Mouse (Mus musculus) hindbrain, postnatal 0 days (tissue): ENCODE data around the gene Rnd2. TPM values are rescaled to one million over a fixed set of nuclear protein-coding genes. Genes with fewer than 3 reads are reported as not detected.
"Not testable (repeated sequence)": the region's sequence is repeated elsewhere in the genome, so short reads cannot be mapped to it uniquely, and the experiment has no call there.

Source experiments
- ATAC-seq: fragments of 200-750 bp; cut with Nextera tagmentation; 2 replicates; pipeline ENCODE4 v1.8.0; 2017; ENCODE audit warnings: mild to moderate bottlenecking, moderate TSS enrichment, moderate library complexity
- DNase-seq: peaks from one replicate; pipeline ENCODE4 v3.0.0-alpha.2; 2015; ENCODE audit warnings: low spot score
- H3K27ac ChIP-seq: fragments of 300-500 bp; sonication (generic); 2 replicates; pipeline ENCODE4 v1.5.1; 2014; ENCODE audit warnings: mild to moderate bottlenecking
- H3K27me3 ChIP-seq: fragments of 300-500 bp; sonication (generic); 2 replicates; pipeline ENCODE4 v1.6.1; 2014; ENCODE audit warnings: low read length, mixed read lengths; ENCODE audit not compliant: insufficient read depth
- H3K36me3 ChIP-seq: fragments of 300-500 bp; sonication (generic); 2 replicates; pipeline ENCODE4 v1.6.1; 2014; ENCODE audit warnings: low read length, mixed read lengths; ENCODE audit not compliant: insufficient read depth
- H3K4me1 ChIP-seq: fragments of 300-500 bp; sonication (generic); 2 replicates; pipeline ENCODE4 v1.6.1; 2014; ENCODE audit warnings: antibody characterized with exemption, low read length, mixed read lengths; ENCODE audit not compliant: insufficient read depth
- H3K4me2 ChIP-seq: fragments of 300-500 bp; sonication (generic); 2 replicates; pipeline ENCODE4 v1.6.1; 2014; ENCODE audit warnings: low read depth, mild to moderate bottlenecking, low read length, moderate library complexity, mixed read lengths
- H3K4me3 ChIP-seq: fragments of 300-500 bp; sonication (generic); 2 replicates; pipeline ENCODE4 v1.5.1; 2014; ENCODE audit warnings: low read length
- H3K9ac ChIP-seq: fragments of 300-500 bp; sonication (generic); replicated peaks from 2 replicates; pipeline ENCODE4 v1.6.1; 2014; ENCODE audit warnings: mild to moderate bottlenecking, low read length, moderate library complexity, mixed read lengths
- H3K9me3 ChIP-seq: fragments of 300-500 bp; sonication (generic); 2 replicates; pipeline ENCODE4 v1.6.1; 2016; ENCODE audit warnings: low read length, mixed read lengths
- CTCF ChIP-seq: IDR thresholded peaks from 2 replicates; pipeline ENCODE4 v1.5.1; 2016; ENCODE audit warnings: antibody characterized with exemption, control low read depth, low read depth
- WGBS: fragments of 180-500 bp; shearing (Covaris S2); extraction: QIAGEN DNeasy Blood & Tissue Kit; methylation state at CpG from one replicate; pipeline ENCODE4 v1.1.7; 2014; 5-methylcytosine and 5-hydroxymethylcytosine counted together
- polyA plus RNA-seq: library from polyadenylated mRNA; unstranded; fragments of >200 nt; fragmentation: Nextera tagmentation; extraction: Ambion mirVana; gene quantifications from 2 replicates; pipeline ENCODE4 v1.2.1, GENCODE M21; 2015
- total RNA-seq: library from RNA; depleted of rRNA; stranded (reverse); fragments of >200 nt; gene quantifications from 2 replicates; pipeline ENCODE4 v1.2.3, GENCODE M21; 2014

The Rnd2 gene
- total and polyA plus RNA-seq, 2 experiments from 2014 or later, result 140 to 143 TPM

DNA sequence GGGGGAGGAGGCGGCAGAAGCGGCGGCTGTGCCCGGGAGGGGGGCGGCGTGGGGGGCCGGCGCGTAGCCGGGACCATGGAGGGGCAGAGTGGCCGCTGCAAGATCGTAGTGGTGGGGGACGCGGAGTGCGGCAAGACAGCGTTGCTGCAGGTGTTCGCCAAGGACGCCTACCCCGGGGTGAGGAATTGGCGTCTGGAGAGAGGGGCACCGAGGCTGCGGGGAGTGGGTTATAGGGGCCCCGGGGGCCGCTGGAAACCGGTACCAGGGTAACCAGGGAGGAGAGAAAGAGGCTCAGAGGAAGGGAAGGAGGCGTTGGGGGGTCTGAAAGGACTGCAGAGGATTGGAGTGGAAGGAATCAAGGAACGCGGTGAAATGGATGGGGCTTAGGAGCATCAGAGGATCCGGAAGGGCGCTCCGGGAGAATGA, 3.5 kb downstream of the Rnd2 start:
- ATAC-seq, result peak; percentile 21
- no peaks in the 10 kb centered on the region for H3K36me3 ChIP-seq
- DNase-seq, result peak; percentile 53
- under 1% methylated on average over 27 of the region's 31 CpGs for WGBS
- TF ChIP-seq CTCF, result no peak
- peak overlapping the region; percentile 73 for H3K4me2 ChIP-seq
- no peaks in the 10 kb centered on the region for H3K9me3 ChIP-seq
- H3K27ac ChIP-seq, result peak overlapping the region; percentile 89
- H3K27me3 ChIP-seq, result no peaks in the 10 kb centered on the region
- H3K4me1 ChIP-seq, result peaks cover 17% of the 10 kb centered on the region
- H3K4me3 ChIP-seq, result peak overlapping the region; percentile 78
- peak overlapping the region; percentile 83 for H3K9ac ChIP-seq

DNA sequence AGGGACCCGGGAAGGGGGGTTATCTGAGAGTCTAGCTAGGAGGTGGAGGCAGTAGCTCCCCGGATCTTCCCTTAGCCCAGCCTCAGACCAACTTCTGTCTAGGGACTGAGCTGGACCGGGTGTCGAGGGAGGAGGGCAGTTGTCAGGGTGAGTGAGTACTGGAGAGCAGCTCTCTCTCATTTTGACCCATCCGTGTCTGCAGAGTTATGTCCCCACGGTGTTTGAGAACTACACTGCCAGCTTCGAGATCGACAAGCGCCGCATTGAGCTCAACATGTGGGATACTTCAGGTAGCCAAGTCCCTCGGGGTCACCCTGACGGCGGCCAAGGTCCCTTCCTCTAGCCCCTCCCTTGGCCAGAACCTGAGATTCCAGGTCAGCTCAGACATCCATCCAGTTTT, 3.9 kb downstream of the Rnd2 start:
- ATAC-seq (no peak), DNase-seq (no peak)
- H3K36me3 ChIP-seq, result no peaks in the 10 kb centered on the region
- peak overlapping the region; percentile 73 for H3K4me2 ChIP-seq
- peak overlapping the region; percentile 89 for H3K27ac ChIP-seq
- TF ChIP-seq CTCF, result no peak
- peak overlapping the region; percentile 78 for H3K4me3 ChIP-seq
- H3K4me1 ChIP-seq, result peaks cover 13% of the 10 kb centered on the region; the same call in 1 of the 2 replicates
- no peaks in the 10 kb centered on the region for H3K27me3 ChIP-seq
- no peaks in the 10 kb centered on the region for H3K9me3 ChIP-seq
- under 1% methylated on average over 13 of the region's 13 CpGs for WGBS
- H3K9ac ChIP-seq, result peak overlapping the region; percentile 83

DNA sequence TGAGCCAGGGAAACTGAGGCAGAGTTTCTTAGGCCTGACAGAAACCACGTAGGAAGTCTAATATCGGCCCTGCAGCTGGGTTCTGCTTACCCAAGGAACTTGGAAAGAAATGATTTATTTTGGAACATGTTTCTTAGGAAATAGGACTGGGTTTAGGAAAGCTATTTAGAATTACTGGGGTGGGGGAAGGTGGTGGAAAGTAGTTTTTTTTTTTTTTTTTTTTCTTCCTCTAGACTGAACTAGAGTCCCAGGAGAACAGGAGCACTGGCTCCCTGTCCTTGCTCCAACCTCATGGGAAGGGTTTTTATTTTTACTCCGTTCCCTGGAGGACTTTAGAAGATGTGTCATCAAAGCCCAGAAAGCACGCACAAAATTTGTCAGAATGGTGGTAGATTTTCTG, 4.4 kb downstream of the Rnd2 start:
- H3K9ac ChIP-seq, result peak overlapping the region; percentile 83
- no peak overlapping the region for H3K27ac ChIP-seq
- H3K36me3 ChIP-seq, result no peaks in the 10 kb centered on the region
- no peak for ATAC-seq
- no peaks in the 10 kb centered on the region for H3K27me3 ChIP-seq
- WGBS, result 52% methylated on average over 4 of the region's 4 CpGs
- no peak for DNase-seq
- H3K4me2 ChIP-seq, result peak overlapping the region; percentile 73
- H3K4me3 ChIP-seq, result peak overlapping the region; percentile 78
- H3K4me1 ChIP-seq, result peaks cover 8% of the 10 kb centered on the region; the same call in 1 of the 2 replicates
- H3K9me3 ChIP-seq, result no peaks in the 10 kb centered on the region
- no peak for TF ChIP-seq CTCF

DNA sequence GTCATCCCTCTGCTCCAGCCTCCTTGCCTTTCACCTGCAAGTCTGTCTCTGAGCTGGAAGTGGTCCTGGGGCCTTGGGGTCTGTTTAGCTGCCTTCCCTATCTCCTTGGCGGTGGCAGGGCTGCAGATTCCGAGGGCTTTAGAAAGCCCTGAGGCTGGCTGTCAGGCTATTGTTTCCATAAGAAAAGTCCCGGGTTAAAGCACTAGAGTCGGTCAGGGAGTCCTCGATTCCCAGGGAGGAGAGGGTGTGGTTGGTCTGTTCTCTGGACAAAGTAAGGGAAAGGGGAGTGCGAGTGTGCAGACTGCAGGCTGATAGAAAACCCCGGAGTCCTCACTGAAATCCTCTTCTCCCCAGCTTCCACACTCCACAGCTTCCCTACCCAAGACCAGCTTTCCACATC, 5.4 kb downstream of the Rnd2 start:
- peaks cover 5% of the 10 kb centered on the region; the same call in 1 of the 2 replicates for H3K4me1 ChIP-seq
- no peaks in the 10 kb centered on the region for H3K27me3 ChIP-seq
- H3K4me3 ChIP-seq, result no peak overlapping the region
- no peaks in the 10 kb centered on the region for H3K36me3 ChIP-seq
- DNase-seq, result no peak
- H3K9me3 ChIP-seq, result no peaks in the 10 kb centered on the region
- 21% methylated on average over 7 of the region's 7 CpGs for WGBS
- ATAC-seq, result no peak
- no peak for TF ChIP-seq CTCF
- no peak overlapping the region for H3K27ac ChIP-seq
- H3K4me2 ChIP-seq, result peak overlapping the region; percentile 24; the same call in 1 of the 2 replicates
- 0 out of 2 replicates have a peak overlapping the region, but pooled peaks have one; percentile 15 for H3K9ac ChIP-seq

DNA sequence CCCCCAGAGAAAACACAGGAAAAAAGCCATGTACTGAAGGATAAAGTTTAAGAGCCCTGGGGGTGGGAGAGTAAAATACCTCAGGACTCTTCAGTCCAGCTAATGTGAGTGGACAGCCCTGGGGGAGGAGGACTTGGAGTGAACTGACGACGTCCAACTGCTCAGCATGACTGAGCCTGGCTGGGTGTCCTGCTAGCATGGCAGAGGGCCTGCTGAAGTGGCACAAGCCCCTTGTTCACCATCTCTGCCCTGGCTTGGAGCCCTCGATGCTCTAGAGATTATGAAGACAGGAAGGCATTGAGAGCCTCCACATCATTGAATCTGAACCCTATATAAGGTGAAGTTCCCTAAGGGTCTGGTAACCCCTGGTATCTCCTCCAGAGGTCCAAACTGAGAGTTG, 7.1 kb downstream of the Rnd2 start:
- Histone ChIP-seq H3K4me1 (peaks cover 5% of the 10 kb centered on the region; the same call in 1 of the 2 replicates), H3K27ac (peak overlapping the region; percentile 55; the same call in 1 of the 2 replicates), H3K27me3 (no peaks in the 10 kb centered on the region), H3K9me3 (no peaks in the 10 kb centered on the region), H3K36me3 (no peaks in the 10 kb centered on the region), H3K4me2 (no peak overlapping the region), H3K9ac (no peak overlapping the region), H3K4me3 (no peak overlapping the region)
- 23% methylated on average over 3 of the region's 3 CpGs for WGBS
- ATAC-seq (no peak), DNase-seq (peak; percentile 35)
- no peak for TF ChIP-seq CTCF

DNA sequence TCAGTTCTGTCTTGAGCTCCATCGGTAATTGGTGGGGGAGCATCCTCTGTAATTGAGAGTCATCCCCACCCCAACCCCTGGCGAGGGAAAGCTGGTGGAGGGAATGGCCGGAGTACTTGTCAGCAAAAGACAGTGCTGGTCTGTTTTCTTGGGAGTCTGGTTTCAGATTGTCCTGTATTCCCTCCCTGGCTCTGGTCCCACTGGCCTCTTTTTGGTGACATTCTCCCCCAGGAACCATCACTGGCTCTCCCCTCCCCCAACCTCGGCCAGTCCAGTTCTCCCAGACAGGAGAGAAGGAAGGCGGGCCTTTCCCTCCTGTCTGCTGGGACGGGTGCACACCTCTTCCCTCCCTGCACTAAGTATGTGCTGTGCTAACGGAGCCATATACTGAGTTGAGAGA, 7.5 kb downstream of the Rnd2 start:
- no peak overlapping the region for H3K4me2 ChIP-seq
- TF ChIP-seq CTCF, result no peak
- peak overlapping the region; percentile 55; the same call in 1 of the 2 replicates for H3K27ac ChIP-seq
- no peaks in the 10 kb centered on the region for H3K27me3 ChIP-seq
- 43% methylated on average over 7 of the region's 7 CpGs for WGBS
- ATAC-seq (peak; percentile 22; the same call in 1 of the 2 replicates), DNase-seq (peak; percentile 58)
- peaks cover 7% of the 10 kb centered on the region for H3K4me1 ChIP-seq
- H3K4me3 ChIP-seq, result no peak overlapping the region
- no peaks in the 10 kb centered on the region for H3K9me3 ChIP-seq
- no peak overlapping the region for H3K9ac ChIP-seq
- no peaks in the 10 kb centered on the region for H3K36me3 ChIP-seq

DNA sequence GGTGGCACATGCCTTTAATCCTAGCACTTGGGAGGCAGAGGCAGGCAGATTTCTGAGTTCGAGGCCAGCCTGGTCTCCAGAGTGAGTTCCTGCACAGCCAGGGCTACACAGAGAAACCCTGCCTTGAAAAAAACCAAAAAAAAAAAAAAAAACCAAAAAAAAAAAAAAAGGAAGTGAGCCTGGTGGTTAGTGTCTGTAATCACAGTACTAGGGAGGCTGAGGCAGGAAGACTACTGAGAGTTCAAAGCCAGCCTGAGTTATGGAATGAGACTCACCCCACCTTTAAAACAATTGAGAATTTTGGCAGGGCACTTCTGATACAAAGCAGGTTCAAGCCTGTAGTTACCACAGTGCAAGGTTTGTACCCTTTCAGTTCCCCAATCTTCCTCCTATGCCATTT, 8.9 kb downstream of the Rnd2 start:
- not testable (repeated sequence) for H3K4me1 ChIP-seq, ATAC-seq, H3K27ac ChIP-seq, H3K9me3 ChIP-seq, DNase-seq, H3K27me3 ChIP-seq, H3K4me3 ChIP-seq, H3K4me2 ChIP-seq, H3K36me3 ChIP-seq, H3K9ac ChIP-seq
- WGBS, result 96% methylated on average over 1 of the region's 1 CpGs
